Mouse (Mus musculus): ENCODE data around the gene Sspo. TPM values are rescaled to one million over a fixed set of nuclear protein-coding genes. Genes with fewer than 3 reads are reported as not detected.

The Sspo gene
- 1 to 10 TPM; 1.0 to 1.2 TPM for total RNA-seq (2021)

DNA sequence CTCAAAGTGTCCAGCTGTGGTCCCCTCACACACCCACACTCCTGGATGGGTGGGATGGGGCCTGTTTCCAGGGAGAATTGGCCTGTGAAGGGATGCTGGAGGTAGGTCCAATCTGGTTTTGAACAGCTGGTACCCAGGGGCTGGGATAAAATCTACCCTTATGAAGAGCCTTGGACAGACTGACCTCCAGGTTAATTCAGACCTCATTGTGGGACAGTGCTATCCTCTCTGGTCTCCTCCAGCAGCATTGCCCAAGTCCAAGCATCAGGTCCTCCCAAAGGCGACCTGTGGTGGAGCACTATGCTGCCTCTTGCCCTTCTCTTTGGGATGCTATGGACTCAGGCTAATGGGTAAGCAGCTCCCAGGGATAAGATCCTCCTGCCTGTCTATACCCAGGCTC, at the start of gene Sspo:
Sspo (plus strand) TSS at position 301 of the 400 bp plus-strand sequence.
- DNase-seq (ENCODE audit: low spot score in 2 of 2), result no peak
- intact Hi-C loops (cut with DNase I), result no loop called here

DNA sequence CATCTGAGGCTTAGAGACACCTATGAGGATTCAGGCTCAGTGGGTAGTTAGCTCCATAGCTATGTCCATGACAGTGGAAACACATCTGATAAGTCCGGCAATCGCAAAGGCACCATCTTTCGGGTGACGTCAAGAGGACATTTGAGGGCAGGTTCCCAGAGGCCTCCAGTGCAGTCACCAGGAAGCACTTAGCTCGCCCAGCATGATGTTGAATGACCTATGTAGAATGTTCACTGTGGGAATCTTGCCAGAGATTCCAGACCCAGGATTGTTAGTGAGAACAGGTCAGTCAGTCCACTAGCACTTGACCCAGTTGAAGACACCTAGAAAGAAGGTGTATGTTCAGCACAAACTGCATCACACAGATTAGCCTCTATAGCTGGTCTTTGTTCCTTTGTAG, 48.1 kb upstream of the Sspo start:
- intact Hi-C loops (cut with DNase I), result loop anchor here (5.0 kb wide), 1 partner anchor 223 kb away; no protein-coding TSS in a partner anchor

DNA sequence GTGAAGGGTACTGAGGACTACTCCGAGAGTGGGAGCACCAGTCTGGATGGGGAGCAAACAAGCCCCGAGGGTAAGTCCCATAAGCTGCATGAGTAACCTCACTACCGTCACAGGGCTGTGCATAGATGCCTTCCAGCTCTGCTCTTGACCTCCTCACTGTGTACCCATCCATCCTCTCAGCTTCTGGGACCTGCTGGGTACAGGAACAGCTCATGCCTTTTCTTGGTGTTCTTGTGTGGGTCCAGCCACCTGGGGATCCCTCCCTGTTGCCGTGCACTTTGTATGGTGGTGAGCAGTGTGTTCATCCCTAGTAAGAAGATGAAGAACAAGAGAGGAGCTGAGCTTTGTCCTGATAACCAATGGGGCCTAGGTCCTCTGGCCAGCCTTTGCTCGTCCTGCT, 44.0 kb upstream of the Sspo start:
- intact Hi-C loops (cut with DNase I), result no loop called here
- DNase-seq (ENCODE audit: low spot score in 2 of 2), result no peak

More for the DNA sequence above, 48.1 kb upstream of the Sspo start:
- DNase-seq (ENCODE audit: low spot score in 2 of 2), result no peak

DNA sequence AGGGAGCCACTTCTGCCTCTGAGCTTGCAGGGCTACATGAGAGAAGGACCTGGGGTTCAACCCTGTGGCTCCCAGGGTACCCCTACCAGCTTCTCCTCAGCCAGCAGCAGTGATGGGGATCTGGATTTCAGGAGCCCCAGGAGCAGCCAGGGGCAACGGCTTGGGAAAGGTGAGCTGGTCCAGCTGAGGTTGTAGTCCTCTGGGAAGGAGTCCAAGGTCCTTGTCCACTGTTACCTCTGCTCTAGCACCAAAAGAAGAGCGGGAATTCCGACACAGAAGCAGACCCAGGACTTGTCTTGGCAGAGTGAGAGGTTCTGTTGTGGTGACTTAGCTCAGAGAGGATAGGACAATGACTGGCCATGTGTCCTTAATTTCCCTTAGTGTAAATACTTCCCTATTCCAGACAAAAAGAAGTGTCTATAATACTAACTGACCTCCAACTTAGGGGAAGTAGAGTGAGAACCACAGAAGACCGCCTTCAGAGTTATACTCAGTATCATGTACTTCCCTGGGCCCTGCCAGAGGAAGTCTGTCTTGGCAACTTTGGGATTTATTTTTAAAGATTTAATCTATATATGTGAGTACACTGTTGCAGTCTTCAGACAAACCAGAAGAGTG, 38.2 kb upstream of the Sspo start:
- intact Hi-C loops (cut with DNase I), result no loop called here
- DNase-seq (ENCODE audit: low spot score in 2 of 2), result peak in 1 of 2 experiments; percentile 2

DNA sequence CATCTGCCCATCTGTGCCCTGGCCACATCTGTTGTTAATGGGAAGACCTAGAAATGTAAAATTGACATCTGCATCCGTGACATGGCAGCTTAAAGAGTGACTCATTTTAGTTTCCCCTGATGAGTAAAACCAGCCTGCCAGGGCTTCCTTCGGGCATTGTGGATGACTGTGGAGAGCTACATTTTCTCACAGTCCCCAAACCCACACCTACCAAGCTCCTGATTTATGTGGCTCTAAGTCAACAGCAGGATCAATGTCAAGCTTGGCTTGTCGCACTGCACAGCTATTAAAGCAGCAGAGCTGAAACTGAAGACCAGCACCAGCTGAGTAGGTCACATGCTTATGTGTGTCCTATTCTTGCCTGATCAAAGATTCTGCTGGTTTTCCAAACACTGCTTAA, 37.5 kb upstream of the Sspo start:
- DNase-seq (ENCODE audit: low spot score in 2 of 2), result peak in 1 of 2 experiments; percentile 3
- intact Hi-C loops (cut with DNase I), result no loop called here

DNA sequence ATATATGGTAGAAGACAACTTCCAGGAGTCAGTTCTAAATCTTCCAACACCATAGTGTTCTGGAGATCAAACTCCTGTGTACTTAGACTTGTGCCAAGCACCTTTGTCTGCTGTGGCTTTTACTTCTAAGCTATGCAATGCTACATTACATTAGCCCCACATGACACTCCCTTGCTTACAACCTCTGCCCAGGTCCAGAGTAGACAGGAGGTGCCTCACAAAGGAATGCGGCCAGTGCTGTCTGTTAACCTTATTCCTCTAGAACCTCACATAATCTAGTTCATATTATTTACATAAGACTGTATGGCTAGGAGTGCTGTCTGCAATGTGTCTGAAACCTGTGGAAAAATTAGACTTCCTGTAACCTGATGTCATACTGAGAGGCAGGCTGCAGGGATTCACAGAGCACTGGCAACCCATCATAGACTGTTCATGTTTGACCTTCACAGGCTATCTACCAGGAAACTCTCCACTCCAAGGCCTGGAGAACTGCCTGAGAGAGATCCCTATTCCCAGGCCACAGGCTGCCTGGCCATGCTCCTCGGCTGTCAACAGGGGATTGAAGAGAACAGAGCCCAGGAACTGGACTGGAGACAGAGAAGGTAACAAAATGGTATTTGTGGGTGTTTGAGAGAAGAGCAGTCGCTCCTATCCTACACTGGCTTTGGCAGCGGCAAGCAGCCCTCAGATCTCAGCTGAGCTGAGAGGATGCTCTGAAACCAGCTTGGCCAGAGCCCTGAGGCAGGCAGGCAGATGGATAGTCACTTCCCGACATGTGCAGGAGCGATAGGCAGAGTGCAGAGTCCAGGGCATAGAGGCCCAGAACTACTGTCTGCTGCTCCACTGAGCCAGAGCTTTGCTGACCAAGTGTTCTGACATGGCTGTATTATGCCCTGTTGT, 36.6 kb upstream of the Sspo start:
- intact Hi-C loops (cut with DNase I), result no loop called here
- peak in 1 of 2 experiments; percentile 3 for DNase-seq (ENCODE audit: low spot score in 2 of 2)

DNA sequence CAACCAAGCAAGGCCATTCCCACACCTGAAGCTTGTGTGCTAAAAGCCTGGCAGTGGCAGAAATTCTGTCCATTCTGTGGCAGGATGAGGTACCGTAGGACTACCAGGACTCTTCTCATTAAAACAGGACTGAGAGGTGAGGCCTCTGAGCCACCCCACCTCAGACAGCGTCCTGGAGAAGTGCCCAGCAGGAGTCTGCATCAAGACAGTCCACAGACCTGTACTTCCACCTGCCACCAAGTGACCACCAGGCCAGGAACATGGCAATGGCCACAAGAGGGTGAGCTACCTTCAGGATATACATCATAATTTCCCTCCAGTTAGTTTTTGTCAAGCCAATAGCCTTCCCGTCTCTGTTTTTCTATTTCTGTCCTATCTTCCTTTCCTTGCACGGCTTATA, 35.9 kb upstream of the Sspo start:
- peak in 1 of 2 experiments; percentile 2 for DNase-seq (ENCODE audit: low spot score in 2 of 2)
- intact Hi-C loops (cut with DNase I), result no loop called here

DNA sequence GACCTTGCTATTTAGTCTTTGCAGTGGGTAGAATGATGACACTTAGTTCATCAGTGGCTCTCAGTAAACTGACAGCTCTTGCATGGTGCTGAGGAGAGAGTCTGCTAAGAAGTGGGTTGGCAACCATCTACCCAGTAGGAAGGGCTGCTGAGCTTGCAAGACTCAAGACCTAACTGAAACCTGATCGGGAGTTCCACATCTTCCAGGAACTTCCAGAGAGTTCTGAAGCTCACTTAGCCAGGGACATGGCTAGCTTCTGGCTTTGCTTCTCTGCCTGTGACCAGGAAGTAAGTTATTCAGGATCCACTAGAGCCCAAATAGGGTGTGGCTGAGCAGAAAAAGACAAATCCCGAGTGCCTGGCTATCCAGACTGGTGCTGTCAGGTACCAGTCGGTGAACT, 35.4 kb upstream of the Sspo start:
- intact Hi-C loops (cut with DNase I), result no loop called here
- no peak for DNase-seq (ENCODE audit: low spot score in 2 of 2)

DNA sequence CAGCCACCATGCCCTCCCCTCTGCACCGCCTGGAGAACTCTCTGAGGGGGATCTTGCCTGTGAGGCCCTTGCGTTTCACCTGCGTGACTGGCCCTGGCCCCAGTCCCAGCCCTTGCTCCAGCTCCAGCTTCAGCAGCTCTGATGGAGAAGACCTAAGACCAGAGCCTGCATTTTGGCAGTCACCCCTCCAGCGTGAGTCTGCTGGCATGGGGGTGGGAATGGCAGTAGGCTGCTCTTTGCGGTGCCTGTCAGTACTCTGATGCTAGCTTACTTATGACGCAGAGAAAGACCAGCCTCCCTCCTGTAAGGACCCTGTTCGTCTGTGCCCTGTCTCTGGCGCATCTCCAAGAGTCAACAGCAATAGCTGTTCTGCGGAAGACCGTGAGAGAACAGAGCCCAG, 34.9 kb upstream of the Sspo start:
- intact Hi-C loops (cut with DNase I), result no loop called here
- peak in 1 of 2 experiments; percentile 4 for DNase-seq (ENCODE audit: low spot score in 2 of 2)

DNA sequence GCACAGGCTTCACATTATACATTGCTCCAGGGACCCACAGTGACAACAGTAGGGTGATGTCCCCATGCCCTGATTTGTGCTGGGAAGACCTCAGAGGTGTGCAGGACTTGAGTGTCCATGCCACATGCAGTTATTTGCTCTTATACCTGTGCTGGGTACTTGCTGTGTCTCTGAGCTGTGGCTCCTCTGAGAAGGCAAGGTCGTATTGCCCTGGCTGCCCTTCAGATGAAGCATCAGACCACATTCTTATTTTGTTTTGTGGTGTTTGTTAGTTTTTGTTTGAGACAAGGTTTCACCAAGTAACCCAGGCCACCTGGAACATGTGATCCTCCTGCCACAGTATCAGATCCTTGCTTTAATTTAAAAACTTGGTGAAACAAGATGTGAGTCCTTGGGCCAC, 33.1 kb upstream of the Sspo start:
- intact Hi-C loops (cut with DNase I), result no loop called here
- DNase-seq (ENCODE audit: low spot score in 2 of 2), result no peak

DNA sequence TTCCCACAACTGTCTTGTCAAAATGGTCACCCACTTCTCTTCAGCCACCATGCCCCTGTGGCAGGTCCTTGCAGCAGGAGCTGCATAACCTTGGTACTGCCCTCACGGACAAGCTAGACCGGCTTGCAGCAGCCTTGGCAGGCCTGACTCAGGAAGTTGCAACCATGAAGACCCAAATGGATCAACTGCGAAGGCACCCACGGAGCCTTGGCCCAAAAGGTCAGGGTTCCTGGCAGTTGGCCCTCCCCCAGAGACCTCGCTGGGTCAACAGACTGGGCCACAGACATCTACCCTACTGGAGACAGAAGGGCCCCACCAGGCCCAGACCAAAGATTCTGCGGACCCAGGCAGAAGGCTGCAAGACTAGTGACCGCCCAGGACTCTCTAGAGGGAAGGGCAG, 32.4 kb upstream of the Sspo start:
- intact Hi-C loops (cut with DNase I), result no loop called here
- no peak for DNase-seq (ENCODE audit: low spot score in 2 of 2)

DNA sequence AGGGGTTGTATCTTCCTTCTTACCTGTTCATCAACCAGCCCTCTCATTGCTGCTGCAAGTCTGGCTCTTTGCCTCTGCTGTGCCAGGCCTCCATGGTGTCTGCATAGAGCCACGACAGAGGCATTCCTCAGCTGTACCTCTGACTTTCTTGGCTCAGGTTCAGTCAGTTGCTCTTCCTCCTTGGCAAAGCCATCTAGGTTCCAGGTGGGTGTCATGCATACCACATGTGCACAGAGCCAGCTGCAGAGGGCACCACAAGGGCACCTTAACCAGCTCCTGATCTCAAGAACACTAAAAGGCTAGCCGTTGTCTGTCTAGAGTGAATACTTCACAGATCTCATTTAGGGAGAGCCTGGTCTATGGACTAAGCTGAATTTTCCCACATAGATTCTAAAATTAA, 31.5 kb upstream of the Sspo start:
- intact Hi-C loops (cut with DNase I), result no loop called here
- DNase-seq (ENCODE audit: low spot score in 2 of 2), result no peak

DNA sequence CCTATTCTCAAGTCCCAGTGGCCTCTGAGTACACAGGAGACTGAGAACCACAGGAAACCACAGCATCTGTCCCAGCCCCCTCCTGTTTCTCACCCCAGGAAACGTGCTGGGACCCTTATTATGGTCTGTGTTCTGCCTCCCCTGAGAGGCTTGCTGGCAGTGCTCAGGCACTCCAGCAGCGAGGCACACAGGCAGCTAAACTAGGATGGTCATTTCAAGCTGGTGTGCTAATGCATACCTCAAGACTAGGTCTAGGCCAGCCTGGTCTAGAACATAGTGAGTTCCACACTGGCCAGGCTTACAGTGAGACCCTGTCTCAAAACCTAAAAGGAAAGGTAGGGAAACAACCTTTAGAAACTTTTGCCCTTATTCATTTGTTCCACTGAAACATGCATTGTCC, 27.4 kb upstream of the Sspo start:
- intact Hi-C loops (cut with DNase I), result no loop called here
- no peak for DNase-seq (ENCODE audit: low spot score in 2 of 2)

DNA sequence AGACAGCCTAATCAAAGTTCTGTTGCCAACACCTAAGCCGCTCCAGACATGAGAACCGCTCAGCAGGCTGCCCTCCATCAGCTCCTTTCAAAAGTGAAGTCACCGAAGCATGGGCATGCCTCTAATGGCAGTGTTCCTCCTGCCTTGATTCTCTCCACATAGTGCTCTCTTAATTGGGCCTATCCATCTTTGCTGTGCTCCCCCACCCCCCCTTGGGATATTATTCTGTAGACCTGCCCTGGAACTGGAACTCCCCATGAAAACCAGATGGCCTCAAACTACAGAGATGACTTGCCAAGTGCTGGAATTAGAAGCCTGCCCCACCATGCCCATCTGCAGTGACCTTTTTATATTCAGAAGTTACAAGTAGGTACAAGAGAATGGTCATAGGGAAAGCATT, 24.7 kb upstream of the Sspo start:
- intact Hi-C loops (cut with DNase I), result no loop called here
- DNase-seq (ENCODE audit: low spot score in 2 of 2), result no peak

DNA sequence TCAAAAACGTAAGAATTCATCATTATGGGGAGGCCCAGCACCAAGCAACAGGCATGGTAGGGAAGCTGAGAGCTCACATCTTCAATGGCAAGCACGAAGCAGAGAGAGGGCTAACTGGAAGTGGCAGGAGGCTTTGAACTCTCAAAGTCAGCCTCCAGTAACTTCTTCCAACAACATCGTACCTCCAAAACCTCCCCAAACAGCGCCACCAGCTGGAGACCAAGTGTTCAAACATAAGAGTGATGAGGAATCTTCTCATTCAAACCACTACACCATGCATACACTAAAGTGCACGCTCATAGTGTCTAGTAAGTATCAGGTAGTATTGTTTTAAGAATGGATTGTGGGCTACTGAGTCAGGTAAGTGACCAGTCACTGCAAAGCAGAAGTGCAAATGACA, 24.0 kb upstream of the Sspo start:
- DNase-seq (ENCODE audit: low spot score in 2 of 2), result no peak
- intact Hi-C loops (cut with DNase I), result no loop called here

DNA sequence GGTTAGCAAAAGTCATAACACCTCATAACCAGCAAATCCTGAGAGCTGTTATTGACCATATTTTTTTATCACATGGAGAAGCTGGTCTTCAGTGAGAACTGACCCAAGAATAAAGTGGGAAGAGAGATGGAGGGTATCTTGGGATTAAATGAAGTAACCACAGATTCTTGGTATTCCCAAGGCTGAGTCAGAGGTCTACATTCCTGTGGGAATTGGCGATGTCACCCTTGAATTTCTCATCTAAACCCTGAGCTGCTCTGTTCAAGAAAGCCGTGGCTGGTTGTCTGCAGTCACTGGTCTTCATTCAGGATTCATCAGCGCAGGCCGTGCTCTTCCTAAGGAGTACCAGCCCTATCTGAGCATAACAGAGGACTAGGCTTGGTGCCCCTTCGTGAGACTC, 21.1 kb upstream of the Sspo start:
- intact Hi-C loops (cut with DNase I), result no loop called here
- no peak for DNase-seq (ENCODE audit: low spot score in 2 of 2)

DNA sequence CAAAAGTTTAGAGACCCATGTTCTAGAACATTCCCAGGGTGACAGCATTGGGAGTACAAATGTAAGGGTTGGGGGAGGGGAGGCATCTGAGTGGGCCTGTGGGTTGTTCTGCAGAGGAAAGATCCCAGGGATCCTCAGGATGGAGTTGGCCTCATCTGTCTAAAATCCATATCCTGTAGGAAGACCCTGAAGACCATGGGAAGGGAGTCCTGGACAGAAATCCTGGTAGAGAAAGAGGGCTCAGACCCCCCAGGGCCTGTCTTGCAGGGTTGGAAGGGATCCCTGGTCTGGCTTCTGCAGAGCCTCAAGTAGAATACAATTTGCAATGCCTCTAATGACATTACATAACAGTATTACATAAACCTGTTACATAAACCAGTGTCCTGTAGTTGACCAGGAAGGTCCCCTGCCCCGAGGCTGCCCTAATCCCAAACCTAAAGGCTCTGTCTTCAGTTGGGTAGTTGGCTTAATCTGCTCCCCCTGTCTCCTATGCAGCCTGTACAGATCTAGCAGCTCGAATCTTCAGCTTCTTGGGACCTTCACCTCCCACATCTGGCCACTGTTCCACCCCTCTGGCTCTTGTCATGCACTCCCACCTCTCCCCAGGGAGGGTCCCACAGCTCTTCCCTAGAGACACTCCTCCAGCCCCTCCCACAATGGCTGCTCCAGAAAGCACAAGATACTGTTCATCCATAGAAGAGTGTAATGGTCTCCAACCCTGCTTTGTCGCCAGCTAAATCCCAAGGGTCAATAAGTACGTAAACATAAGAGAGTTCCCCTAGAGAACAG, 19.1 kb upstream of the Sspo start:
- intact Hi-C loops (cut with DNase I), result no loop called here

DNA sequence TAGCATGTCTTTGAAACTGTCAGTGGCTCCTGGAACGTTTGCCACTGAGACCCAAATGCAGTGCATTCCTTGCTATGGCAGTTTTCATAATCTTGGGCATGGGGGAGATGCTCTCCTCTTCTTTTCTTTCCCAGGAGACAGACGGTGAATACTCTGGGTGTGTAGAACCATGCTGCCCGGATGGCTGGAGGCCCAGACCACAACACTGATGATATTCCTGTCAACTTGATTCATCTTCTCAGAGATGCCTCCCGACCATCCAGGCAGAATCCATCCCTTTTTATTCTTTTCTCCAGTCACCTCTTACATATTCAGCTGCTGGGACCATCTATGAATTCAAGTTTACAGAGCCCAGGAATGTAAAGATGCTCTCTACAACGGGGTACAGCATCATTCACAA, 17.3 kb upstream of the Sspo start:
- intact Hi-C loops (cut with DNase I), result no loop called here
- DNase-seq (ENCODE audit: low spot score in 2 of 2), result no peak

More for the DNA sequence above, 19.1 kb upstream of the Sspo start:
- DNase-seq (ENCODE audit: low spot score in 2 of 2), result no peak

DNA sequence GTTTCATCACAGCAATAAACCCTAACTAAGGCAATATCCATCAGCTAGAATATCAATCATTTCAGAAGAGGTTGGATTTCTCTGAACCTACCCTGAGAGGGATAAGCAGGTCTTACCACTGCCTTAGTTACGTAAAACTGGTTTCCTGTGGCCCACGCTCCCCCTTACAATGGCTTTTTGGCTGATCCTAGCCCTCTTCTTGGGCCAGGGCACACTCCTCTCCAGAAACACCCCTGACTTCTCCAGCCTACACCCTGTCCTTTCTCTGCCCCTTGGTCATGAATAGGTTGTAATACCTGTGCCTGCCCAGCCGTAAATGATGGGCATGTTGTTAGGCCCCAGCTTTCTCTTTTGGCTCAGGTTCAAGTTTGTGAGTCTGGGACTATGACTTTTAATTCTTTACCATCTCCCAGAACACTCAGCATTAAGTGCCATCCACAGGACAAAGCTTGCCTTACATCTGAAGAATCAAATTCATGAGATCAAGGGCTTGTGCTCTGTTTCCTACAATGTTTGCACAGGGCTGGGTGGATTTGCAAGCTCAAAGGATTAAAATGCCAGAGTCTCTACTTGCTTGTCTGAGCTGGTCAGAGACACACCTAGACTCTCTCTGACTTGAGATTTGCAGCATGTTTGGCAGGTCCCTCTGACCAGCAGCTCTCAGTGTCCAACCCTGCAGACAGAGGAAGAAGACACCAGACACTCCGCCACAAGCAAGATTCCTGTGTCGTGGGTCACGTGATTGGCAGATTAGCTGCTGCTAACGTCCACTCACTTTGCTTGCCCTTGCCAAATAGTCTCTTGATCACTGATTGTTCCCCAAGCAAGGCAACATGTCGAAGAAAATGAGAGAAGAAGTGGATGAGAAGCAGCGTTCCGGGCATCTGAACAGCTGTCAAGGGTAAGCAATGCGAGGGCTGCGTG, 14.9 kb upstream of the Sspo start:
- DNase-seq (ENCODE audit: low spot score in 2 of 2), result no peak
- intact Hi-C loops (cut with DNase I), result no loop called here

Measured in left cerebral cortex, postnatal 36 days (tissue).